Mouse (Mus musculus): ENCODE data around the gene Gstm2.
"Not testable (repeated sequence)": the region's sequence is repeated elsewhere in the genome, so short reads cannot be mapped to it uniquely, and the experiment has no call there.

Gene Gstm2

DNA sequence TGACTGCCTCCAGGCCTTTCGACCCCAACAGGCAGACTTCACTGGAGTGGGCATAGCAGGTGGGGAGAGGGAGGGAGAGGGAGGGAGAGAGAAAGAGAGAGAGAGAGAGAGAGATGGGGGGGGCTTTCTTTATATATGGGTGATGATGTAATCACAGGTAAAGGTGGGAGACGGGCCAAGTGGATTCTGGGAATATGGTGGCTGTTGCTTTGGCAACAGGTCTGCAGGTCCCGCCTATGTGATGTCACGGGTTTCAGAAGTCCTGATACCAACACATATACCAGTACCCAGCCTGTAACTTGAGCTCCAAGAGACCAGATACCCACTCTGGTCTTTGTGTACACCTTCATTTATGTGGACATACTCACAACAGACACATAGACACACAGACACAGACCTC, 10.3 kb upstream of the Gstm2 start:
- DNase-seq (ENCODE audit: low spot score) = no peak

- DNase-seq (ENCODE audit: low spot score) = not testable (repeated sequence)
These were observed 9.7 kb upstream of the Gstm2 start for GRCm38 (mm10) chr3:107995974-107996373.

- not testable (repeated sequence) for DNase-seq (ENCODE audit: low spot score)
These were observed 1.1 kb downstream of the Gstm2 start for GRCm38 (mm10) chr3:107985141-107985540.

- no peak for DNase-seq (ENCODE audit: low spot score)
These were observed 1.8 kb downstream of the Gstm2 start for GRCm38 (mm10) chr3:107984471-107984870.

- no peak for DNase-seq (ENCODE audit: low spot score)
These were observed 2.5 kb downstream of the Gstm2 start for GRCm38 (mm10) chr3:107983771-107984170.

GRCm38 (mm10) chr3:107982726-107983125, 3.5 kb downstream of the Gstm2 start:
- no peak for DNase-seq (ENCODE audit: low spot score)

DNA sequence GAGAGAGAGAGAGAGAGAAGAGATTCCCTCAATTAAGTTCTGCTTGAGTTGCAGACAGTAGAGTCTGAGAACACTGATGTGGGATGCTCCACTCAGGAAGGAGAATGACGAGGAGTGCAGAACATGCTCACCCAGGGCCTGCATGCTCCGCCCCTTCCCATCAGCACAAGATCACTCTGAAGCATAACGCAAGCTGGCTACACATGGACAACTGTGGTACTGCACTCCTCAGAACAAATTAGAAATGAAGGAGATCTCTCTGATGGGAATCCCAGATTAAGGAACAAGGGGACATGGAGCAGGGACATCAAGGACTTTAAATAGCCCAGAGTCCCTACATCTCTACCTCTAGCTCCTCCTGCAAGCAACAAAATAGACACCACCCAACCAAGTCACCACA, 5.0 kb downstream of the Gstm2 start:
- DNase-seq (ENCODE audit: low spot score) = peak; percentile 9

GRCm38 (mm10) chr3:107977691-107978090, 8.6 kb downstream of the Gstm2 start:
- no peak for DNase-seq (ENCODE audit: low spot score)

GRCm38 (mm10) chr3:107974237-107974636, 12.0 kb downstream of the Gstm2 start:
- no peak for DNase-seq (ENCODE audit: low spot score)

- no peak for DNase-seq (ENCODE audit: low spot score)
These were observed 14.2 kb downstream of the Gstm2 start for GRCm38 (mm10) chr3:107972070-107972469.

DNA sequence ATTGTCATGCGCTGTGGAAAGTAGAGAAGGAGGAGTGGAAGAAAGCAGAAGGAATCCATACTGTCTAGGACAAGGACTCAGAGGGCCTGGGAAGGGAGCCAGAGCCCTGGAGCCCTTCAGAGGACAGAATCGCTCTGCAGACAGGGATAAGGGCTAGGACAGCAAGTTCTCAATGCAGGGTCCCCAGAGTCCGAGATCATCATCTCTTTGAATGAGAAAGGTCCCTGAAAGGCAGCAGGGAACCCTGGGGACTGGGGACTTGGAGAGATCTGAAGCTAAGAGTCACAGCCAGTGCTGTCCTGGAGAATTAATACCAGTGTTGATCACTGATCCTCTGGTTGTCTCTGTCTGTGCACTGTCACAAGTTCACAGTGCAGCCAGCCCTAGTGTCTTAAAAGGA, 15.2 kb downstream of the Gstm2 start:
- DNase-seq (ENCODE audit: low spot score) = not testable (repeated sequence)

DNA sequence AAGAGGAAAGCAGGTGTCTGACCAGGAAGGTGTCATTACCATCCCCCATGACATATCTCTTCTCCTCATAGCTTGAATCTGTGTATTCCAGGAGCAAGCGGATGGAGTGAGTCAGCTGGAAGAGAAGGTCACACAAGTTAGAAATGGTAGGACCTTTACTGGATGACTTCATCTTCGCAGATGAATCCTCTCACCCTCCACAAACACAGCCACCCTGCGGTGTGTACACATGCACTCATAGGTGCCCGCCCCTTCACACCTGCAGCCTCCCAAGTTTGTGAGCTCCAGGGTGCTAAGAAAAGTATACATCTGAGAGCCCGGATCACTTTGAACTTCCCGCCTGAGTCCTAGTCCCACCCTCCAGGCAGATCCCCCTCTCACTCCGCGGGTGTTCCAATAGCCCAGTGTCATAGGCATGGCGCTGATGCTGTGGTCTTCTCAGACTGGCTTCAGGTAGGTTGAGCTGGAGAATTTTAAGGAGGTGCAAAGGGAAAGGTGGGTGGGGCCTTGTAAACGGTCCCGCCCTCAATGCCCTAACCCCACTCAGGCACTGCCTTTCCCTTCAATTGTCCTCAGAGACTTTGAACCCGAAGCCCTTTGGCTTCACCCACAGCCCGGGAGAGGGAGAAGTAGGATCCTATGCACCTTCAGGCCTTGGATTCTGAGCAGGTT, 17.4 kb downstream of the Gstm2 start, which contains the start of gene Gstm3:
Gstm3 (minus strand) TSS at position 560 of the 672 bp plus-strand sequence.
- DNase-seq (ENCODE audit: low spot score) = no peak

- no peak for DNase-seq (ENCODE audit: low spot score)
These were observed 19.6 kb downstream of the Gstm2 start for GRCm38 (mm10) chr3:107966631-107967030.

DNA sequence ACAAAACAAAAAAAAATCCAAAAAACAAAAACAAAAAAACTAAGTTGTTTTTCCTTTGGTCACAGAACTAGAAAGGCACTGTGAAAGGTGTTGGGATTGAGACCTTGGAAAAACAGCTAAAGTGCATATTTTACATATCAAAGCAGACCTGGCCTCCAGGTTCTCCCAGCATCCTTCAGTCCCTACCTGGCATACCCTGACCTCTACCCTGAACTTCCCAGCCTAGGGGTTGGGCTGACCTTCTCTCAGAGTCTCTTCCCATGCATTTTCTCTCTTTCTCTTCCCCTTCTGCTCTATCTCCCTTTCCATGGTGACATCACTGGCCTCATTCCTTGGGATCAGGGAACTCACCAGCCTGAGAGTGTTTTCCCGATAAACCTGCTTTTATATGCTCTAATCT, 20.7 kb downstream of the Gstm2 start:
- DNase-seq (ENCODE audit: low spot score) = no peak

DNA sequence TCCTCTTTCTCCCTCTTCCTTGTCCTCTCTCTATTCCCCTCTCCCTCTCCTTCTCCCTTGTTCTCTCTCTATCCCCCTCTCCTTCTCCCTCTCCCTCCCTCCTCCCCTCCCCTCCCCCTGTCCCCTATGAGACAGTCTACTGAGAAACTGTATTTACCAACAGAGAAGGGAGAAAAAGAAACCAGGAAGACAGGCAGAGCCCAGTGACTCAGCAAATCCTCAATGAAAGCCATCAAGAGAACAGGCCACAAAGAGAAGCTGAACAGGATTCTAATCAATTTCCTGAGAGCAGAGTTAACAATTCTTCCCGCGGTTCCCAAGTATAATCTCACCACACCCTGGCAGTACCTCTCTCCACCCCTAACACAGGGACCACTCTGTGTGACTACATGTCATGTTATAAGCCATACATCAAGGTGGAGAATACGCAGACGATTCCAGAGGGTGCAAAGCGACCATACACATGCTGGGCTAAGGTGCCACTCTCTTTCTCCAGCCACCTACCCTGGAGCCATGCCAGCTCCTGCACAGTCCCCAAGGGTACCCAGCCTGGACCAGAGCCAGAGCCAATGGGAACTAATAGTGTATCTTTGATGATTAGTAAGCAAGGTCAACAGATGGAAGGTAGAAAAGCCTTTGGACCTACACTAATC, 21.5 kb downstream of the Gstm2 start:
- peak; percentile 33 for DNase-seq (ENCODE audit: low spot score)

DNA sequence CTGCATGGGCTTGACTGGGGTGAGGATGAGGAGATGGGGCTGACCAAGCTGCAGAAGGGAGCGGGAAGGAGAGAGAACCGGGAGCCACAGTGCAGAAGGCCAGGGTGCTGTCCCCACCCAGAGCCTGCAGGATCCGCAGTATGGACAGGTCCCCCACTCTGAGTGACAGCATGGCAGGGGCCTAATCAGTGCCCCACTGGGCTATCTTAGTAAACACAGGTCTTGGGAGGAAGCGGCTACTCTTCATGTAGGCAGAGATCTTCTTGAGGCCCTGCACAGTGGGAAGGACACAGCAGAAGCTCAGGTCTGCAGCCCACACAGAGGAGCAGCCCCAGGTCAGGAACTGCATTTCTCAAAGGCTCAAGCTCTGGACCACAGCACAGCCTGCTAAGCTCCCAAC, 22.2 kb downstream of the Gstm2 start:
- DNase-seq (ENCODE audit: low spot score) = no peak

GRCm38 (mm10) chr3:107955260-107955659, 31.0 kb downstream of the Gstm2 start:
- not testable (repeated sequence) for DNase-seq (ENCODE audit: low spot score)

DNA sequence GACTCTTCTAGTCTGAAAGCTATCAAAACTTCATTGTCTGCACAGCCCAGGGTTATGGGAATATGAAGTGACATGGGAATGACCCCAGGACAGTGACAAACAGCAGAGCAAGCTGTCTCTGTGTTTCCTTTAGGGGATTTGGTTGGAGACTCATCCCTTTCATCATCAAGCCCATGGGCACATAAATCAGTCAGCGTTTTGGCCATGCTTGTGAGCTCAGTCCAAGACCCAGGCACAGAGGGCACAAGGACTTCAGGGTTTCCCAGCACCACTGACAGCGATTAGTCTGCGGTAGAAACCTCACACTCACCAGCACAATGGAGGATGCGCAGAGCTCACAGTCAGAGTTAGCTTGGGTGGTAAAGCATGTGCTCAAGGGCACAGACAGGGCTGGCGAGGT, 32.3 kb downstream of the Gstm2 start:
- peak; percentile 54 for DNase-seq (ENCODE audit: low spot score)

DNA sequence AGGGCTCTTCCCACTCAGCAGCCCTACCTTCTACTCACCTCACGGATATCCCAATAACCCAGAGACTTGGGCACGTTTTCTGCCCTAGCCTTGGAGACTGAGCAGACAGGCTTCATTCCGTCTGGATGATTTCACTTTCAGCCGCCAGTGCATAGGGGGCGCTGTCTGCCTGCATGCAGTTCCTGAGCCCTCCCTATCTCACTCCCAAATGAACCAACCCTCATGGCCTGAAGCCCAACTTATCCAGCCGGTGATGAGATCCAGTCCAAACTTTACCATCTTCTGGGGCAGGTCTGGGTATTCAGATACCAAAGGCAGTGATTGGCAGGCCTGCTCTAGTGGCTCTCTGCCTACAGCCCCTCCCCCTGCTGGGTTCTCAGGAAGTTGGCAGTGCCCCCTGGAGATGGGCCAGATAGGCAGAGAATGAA, 32.9 kb downstream of the Gstm2 start:
- DNase-seq (ENCODE audit: low spot score) = peak; percentile 86

DNA sequence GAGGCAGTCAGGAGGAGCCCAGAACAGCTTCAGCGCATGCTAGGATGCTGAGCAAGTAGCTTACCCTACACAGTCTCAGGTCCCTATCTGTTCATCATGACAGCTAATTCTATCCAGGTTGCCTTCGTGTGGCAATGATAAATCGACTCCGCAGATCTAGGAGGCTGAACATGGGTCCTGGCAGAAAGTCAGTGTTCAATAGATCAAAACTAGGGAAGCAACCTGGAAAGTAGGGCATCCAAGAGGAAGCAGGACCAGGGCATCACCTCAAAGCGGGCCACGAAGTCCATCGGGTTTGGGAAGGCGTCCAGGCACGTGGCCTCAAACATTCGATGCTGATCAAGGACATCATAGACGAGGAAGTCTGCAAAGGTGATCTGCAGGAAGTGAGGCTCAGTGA, 35.7 kb downstream of the Gstm2 start:
- DNase-seq (ENCODE audit: low spot score) = no peak

- not testable (repeated sequence) for DNase-seq (ENCODE audit: low spot score)
These were observed 36.8 kb downstream of the Gstm2 start for GRCm38 (mm10) chr3:107949461-107949860.

DNA sequence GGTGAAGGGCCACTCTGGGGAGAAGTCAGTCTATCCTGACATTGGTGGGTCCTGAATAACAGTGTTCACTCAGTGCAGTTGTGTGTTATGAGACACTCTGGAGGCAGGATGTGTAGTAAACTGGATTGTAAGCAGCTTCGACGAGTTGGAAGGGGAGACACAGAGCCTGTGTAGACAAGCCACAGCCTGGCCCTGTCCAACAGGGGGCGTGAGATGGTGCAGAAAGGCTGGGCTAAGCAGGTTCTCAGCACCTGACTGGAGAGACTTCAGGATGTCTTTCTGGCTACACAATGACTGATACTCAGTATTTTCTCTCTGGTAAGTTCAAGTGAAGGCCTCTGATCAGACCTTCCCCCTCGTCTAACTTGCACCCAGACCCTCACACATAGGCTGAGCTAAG, 40.5 kb downstream of the Gstm2 start:
- no peak for DNase-seq (ENCODE audit: low spot score)

- DNase-seq (ENCODE audit: low spot score) = no peak
These were observed 42.8 kb downstream of the Gstm2 start, which contains the start of gene Gstm6 for GRCm38 (mm10) chr3:107943239-107943990. TSS of gene Gstm6 (minus strand) at chr3:107943749.
